Mouse (Mus musculus): ENCODE measurements around the gene Rasal2. TPM values are rescaled to one million over a fixed set of nuclear protein-coding genes. Genes with fewer than 3 reads are reported as not detected.
A peak's percentile ranks its signal among the peaks of the same experiment; 100 is the strongest.
"Not testable (repeated sequence)": the region's sequence is repeated elsewhere in the genome, so short reads cannot be mapped to it uniquely, and the experiment has no call there.

The Rasal2 gene
- polyA plus RNA-seq, 1 experiment from 2014 or later, result 42.4 TPM

DNA sequence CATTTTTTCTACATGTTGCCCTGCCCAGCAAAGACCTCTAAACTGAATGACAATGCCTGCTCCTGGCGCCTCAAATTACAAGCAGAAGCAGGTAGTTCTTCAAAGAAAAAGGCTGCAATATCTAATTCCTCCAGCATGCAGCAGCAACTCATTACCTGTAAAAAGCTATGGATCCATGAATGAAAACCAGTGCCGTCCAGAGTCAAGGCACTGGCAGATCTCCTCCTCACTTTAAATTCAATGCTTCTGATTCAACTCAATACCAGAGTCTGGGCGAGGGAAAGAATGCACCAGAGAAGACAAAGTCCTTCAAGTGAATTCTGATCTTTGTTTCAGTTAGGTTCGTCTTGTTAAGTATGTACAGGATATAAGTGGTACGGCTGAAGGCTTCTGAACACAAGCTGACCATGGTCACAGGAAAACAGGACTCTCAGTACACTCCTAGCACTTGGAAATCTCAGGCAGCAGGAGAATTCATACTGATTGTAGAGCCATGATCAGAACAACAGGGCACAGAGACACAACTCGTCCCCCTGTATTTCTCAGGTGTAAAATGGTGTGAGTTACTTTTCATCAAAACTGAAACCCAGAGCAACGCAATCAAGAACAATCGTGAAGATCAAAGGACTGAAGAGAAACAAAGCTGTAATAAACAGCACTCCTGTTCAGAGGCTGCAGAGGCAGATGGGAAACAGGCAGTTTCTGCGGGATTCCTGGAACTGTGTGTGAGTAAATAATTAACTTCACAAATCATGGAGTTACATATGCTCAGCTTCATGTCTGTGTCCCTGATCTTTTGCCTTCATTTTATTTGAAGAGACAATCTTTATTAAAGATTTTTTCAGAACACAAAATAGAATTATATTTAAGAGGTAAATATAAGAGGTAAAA lies 158.6 kb downstream of the Rasal2 start:
- Histone ChIP-seq H3K27me3 (no peaks in the 10 kb centered on the region), H3K4me1 (replicated peaks) (peaks cover 10% of the 10 kb centered on the region), H3K36me3 (no peaks in the 10 kb centered on the region), H3K4me2 (no peak overlapping the region), H3K9me3 (no peaks in the 10 kb centered on the region), H3K4me3 (no peak overlapping the region), H3K27ac (replicated peaks) (peak overlapping the region; percentile 62), H3K9ac (no peak overlapping the region)
- ATAC-seq (ENCODE audit: low FRiP score, low read depth), result no peak
- 58% methylated on average over 9 of the region's 9 CpGs for WGBS

DNA sequence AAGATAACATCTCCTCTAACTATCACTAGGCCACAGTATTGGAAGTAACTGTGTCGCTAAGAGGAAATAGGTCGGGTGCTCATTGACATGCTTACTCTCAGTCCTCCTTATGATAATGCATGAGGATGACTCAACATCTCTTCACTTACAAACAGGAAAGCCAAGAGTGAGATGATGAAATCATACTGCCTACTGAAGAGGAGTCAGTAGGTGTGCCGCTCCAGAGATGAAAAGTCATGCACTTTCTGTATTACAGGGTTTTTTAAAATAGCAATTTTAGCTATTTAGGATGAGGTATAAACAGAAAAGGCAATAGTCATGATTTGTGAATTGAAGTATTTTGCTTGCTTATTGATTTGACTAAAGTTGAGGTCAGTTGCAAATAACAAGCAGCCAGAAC lies 164.3 kb downstream of the Rasal2 start:
- H3K4me2 ChIP-seq, result no peak overlapping the region
- H3K9me3 ChIP-seq, result no peaks in the 10 kb centered on the region
- H3K36me3 ChIP-seq, result no peaks in the 10 kb centered on the region
- peaks cover 8% of the 10 kb centered on the region for H3K4me1 ChIP-seq (replicated peaks)
- 88% methylated on average over 3 of the region's 3 CpGs for WGBS
- no peaks in the 10 kb centered on the region for H3K27me3 ChIP-seq
- H3K9ac ChIP-seq, result no peak overlapping the region
- H3K27ac ChIP-seq (replicated peaks), result no peak overlapping the region
- ATAC-seq (ENCODE audit: low FRiP score, low read depth), result no peak
- H3K4me3 ChIP-seq, result no peak overlapping the region

DNA sequence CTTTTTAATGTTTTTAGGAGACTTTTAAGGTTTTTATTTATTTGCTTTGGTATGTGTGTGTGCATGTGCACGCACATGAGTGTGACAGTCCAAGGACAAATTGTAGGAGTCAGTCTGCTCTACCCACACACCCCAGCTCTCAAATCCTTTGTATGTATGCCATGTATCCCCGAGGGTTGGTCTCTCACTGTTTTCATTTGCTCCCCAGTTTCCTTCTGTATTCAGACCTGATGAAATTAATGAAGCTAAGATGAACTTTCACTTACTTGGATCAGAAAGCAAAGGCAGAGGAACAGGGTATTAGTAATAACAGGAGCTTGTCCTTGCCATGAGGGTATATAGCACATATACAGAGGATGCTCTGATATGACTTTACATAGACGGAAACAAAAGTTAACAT lies 165.1 kb downstream of the Rasal2 start:
- no peak overlapping the region for H3K27ac ChIP-seq (replicated peaks)
- no peaks in the 10 kb centered on the region for H3K9me3 ChIP-seq
- 72% methylated on average over 3 of the region's 3 CpGs for WGBS
- no peak overlapping the region for H3K4me3 ChIP-seq
- ATAC-seq (ENCODE audit: low FRiP score, low read depth), result no peak
- H3K36me3 ChIP-seq, result no peaks in the 10 kb centered on the region
- no peaks in the 10 kb centered on the region for H3K27me3 ChIP-seq
- no peak overlapping the region for H3K9ac ChIP-seq
- no peak overlapping the region for H3K4me2 ChIP-seq
- peaks cover 8% of the 10 kb centered on the region for H3K4me1 ChIP-seq (replicated peaks)

DNA sequence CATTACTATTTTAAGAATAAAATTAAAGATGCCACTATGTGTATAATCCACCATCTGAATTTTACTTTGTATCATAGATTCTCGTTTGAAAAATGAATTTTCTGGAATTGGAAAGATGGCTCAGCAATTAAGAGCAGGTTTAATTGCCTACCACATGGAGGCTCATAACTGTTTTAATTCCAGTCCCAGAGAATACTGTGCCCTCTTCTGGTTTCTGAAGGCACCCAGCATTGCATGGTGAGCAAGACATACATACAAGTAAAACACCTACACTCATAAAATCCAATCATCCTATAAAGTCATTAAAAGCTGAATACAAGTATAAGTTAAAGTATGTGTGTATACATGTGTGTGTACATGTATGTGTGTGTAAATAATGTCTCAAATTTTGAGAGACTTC lies 165.6 kb downstream of the Rasal2 start:
- no peak overlapping the region for H3K4me3 ChIP-seq
- ATAC-seq (ENCODE audit: low FRiP score, low read depth), result no peak
- no peaks in the 10 kb centered on the region for H3K9me3 ChIP-seq
- no peaks in the 10 kb centered on the region for H3K36me3 ChIP-seq
- H3K27ac ChIP-seq (replicated peaks), result no peak overlapping the region
- peaks cover 8% of the 10 kb centered on the region for H3K4me1 ChIP-seq (replicated peaks)
- no peak overlapping the region for H3K9ac ChIP-seq
- H3K4me2 ChIP-seq, result no peak overlapping the region
- 74% methylated on average over 1 of the region's 1 CpGs for WGBS
- H3K27me3 ChIP-seq, result no peaks in the 10 kb centered on the region

GRCm38 (mm10) chr1:157244453-157244790 lies 168.0 kb downstream of the Rasal2 start:
- peak overlapping the region; percentile 54 for H3K4me2 ChIP-seq
- no peaks in the 10 kb centered on the region for H3K9me3 ChIP-seq
- H3K9ac ChIP-seq, result peak overlapping the region; percentile 58
- H3K4me3 ChIP-seq, result peak overlapping the region; percentile 43
- peak; percentile 74 for ATAC-seq (ENCODE audit: low FRiP score, low read depth)
- H3K27ac ChIP-seq (replicated peaks), result peak overlapping the region; percentile 90
- H3K36me3 ChIP-seq, result no peaks in the 10 kb centered on the region
- no peaks in the 10 kb centered on the region for H3K27me3 ChIP-seq
- peaks cover 13% of the 10 kb centered on the region for H3K4me1 ChIP-seq (replicated peaks)
- WGBS, result 14% methylated on average over 5 of the region's 5 CpGs

- WGBS, result 14% methylated on average over 7 of the region's 7 CpGs
- ATAC-seq (ENCODE audit: low FRiP score, low read depth), result peak; percentile 81
- no peaks in the 10 kb centered on the region for H3K9me3 ChIP-seq
- no peaks in the 10 kb centered on the region for H3K36me3 ChIP-seq
- H3K4me1 ChIP-seq (replicated peaks), result peaks cover 13% of the 10 kb centered on the region
- H3K4me3 ChIP-seq, result peak overlapping the region; percentile 43
- peak overlapping the region; percentile 58 for H3K9ac ChIP-seq
- peak overlapping the region; percentile 54 for H3K4me2 ChIP-seq
- peak overlapping the region; percentile 90 for H3K27ac ChIP-seq (replicated peaks)
- no peaks in the 10 kb centered on the region for H3K27me3 ChIP-seq
Observed at GRCm38 (mm10) chr1:157243576-157244452, 168.6 kb downstream of the Rasal2 start.

GRCm38 (mm10) chr1:157239687-157240086 lies 172.7 kb downstream of the Rasal2 start:
- ATAC-seq (ENCODE audit: low FRiP score, low read depth), result no peak
- H3K4me1 ChIP-seq (replicated peaks), result peaks cover 9% of the 10 kb centered on the region
- 94% methylated on average over 1 of the region's 1 CpGs for WGBS

GRCm38 (mm10) chr1:157236650-157237344 lies 175.6 kb downstream of the Rasal2 start:
- H3K9me3 ChIP-seq; H3K27ac ChIP-seq (replicated peaks); H3K36me3 ChIP-seq; H3K4me1 ChIP-seq (replicated peaks); H3K4me2 ChIP-seq; H3K4me3 ChIP-seq; H3K9ac ChIP-seq; H3K27me3 ChIP-seq; ATAC-seq (ENCODE audit: low FRiP score, low read depth): not testable (repeated sequence)
- 94% methylated on average over 4 of the region's 4 CpGs for WGBS

More at GRCm38 (mm10) chr1:157239687-157240086, 172.7 kb downstream of the Rasal2 start:
- H3K4me2 ChIP-seq, result no peak overlapping the region
- H3K4me3 ChIP-seq, result no peak overlapping the region
- H3K36me3 ChIP-seq, result no peaks in the 10 kb centered on the region
- H3K27ac ChIP-seq (replicated peaks), result no peak overlapping the region
- no peak overlapping the region for H3K9ac ChIP-seq
- no peaks in the 10 kb centered on the region for H3K9me3 ChIP-seq
- no peaks in the 10 kb centered on the region for H3K27me3 ChIP-seq

DNA sequence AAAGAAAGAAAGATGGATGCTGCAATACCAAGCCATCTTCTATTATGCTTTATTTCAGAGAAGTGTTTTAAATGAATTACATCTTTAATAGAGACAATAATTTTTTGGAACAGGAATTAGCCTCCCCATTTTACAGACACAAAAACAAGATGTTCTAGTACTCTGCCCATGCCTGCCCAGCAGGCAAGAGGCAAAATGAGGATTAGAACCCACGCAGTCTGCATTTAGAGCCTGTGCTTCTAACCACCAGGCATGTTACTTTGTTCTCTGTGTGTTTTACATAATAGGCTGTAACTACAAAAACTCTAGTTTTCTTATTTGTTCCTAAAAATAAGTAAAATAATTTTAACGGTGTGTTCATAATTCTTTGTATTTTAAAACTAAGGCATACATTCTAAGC lies 178.9 kb downstream of the Rasal2 start:
- Histone ChIP-seq H3K36me3 (peaks cover under 1% of the 10 kb centered on the region; the same call in 1 of the 2 replicates), H3K4me2 (no peak overlapping the region), H3K4me3 (no peak overlapping the region), H3K9me3 (no peaks in the 10 kb centered on the region), H3K9ac (no peak overlapping the region), H3K27ac (replicated peaks) (no peak overlapping the region), H3K27me3 (no peaks in the 10 kb centered on the region), H3K4me1 (replicated peaks) (peaks cover 10% of the 10 kb centered on the region)
- no peak for ATAC-seq (ENCODE audit: low FRiP score, low read depth)
- WGBS, result 85% methylated on average over 2 of the region's 2 CpGs

DNA sequence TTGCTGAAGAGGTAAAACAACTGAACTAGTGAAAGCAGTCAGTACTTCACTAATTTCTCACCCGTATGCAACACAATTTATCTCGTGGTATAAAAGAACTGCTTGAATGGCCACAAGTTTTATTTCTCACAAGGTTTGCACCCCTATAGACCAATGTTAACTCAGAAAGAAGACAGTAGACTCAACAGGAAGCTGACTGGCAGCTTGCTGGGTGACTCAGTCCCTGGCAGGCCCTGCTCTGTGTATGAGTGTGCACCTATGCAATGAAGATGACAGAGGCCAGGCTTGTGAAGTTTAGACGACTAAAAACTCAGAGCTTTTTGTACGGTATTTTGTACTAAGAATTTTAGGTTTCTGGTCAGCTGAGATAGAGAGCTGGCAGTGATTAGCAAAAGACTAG lies 180.0 kb downstream of the Rasal2 start:
- WGBS, result 62% methylated on average over 4 of the region's 4 CpGs
- H3K27ac ChIP-seq (replicated peaks), result no peak overlapping the region

GRCm38 (mm10) chr1:157231016-157231415 lies 181.4 kb downstream of the Rasal2 start:
- Histone ChIP-seq H3K27me3 (no peaks in the 10 kb centered on the region), H3K4me3 (peak overlapping the region; percentile 10), H3K27ac (replicated peaks) (peak overlapping the region; percentile 12), H3K9me3 (no peaks in the 10 kb centered on the region), H3K36me3 (peaks cover 3% of the 10 kb centered on the region; the same call in 1 of the 2 replicates), H3K4me1 (replicated peaks) (peaks cover 10% of the 10 kb centered on the region), H3K4me2 (peak overlapping the region; percentile 44), H3K9ac (no peak overlapping the region)
- ATAC-seq (ENCODE audit: low FRiP score, low read depth), result 0 out of 2 replicates have a peak, but pooled peaks have one; percentile 51
- 11% methylated on average over 8 of the region's 8 CpGs for WGBS

More for the DNA sequence above, 180.0 kb downstream of the Rasal2 start:
- H3K9me3 ChIP-seq, result no peaks in the 10 kb centered on the region
- H3K9ac ChIP-seq, result no peak overlapping the region
- H3K4me2 ChIP-seq, result no peak overlapping the region
- no peak for ATAC-seq (ENCODE audit: low FRiP score, low read depth)
- peaks cover 10% of the 10 kb centered on the region for H3K4me1 ChIP-seq (replicated peaks)
- H3K27me3 ChIP-seq, result no peaks in the 10 kb centered on the region
- H3K4me3 ChIP-seq, result no peak overlapping the region
- H3K36me3 ChIP-seq, result peaks cover 3% of the 10 kb centered on the region; the same call in 1 of the 2 replicates

All from hindbrain, embryonic 15.5 days (tissue).